Mouse (Mus musculus) bone marrow, adult 2 months (tissue): ENCODE data around the gene Soat2.

Source experiments
- CTCF ChIP-seq: fragments of 200-500 bp; IDR thresholded peaks from 2 replicates; pipeline ENCODE4 v1.5.1; 2011; ENCODE audit warnings: low read length, control low read depth; ENCODE audit not compliant: control insufficient read depth, insufficient read depth
- POLR2A ChIP-seq: fragments of 200-500 bp; IDR thresholded peaks from 2 replicates; pipeline ENCODE4 v1.6.1; 2011; ENCODE audit warnings: low read depth, mild to moderate bottlenecking, control low read depth, low read length, borderline replicate concordance; ENCODE audit not compliant: control insufficient read depth

DNA sequence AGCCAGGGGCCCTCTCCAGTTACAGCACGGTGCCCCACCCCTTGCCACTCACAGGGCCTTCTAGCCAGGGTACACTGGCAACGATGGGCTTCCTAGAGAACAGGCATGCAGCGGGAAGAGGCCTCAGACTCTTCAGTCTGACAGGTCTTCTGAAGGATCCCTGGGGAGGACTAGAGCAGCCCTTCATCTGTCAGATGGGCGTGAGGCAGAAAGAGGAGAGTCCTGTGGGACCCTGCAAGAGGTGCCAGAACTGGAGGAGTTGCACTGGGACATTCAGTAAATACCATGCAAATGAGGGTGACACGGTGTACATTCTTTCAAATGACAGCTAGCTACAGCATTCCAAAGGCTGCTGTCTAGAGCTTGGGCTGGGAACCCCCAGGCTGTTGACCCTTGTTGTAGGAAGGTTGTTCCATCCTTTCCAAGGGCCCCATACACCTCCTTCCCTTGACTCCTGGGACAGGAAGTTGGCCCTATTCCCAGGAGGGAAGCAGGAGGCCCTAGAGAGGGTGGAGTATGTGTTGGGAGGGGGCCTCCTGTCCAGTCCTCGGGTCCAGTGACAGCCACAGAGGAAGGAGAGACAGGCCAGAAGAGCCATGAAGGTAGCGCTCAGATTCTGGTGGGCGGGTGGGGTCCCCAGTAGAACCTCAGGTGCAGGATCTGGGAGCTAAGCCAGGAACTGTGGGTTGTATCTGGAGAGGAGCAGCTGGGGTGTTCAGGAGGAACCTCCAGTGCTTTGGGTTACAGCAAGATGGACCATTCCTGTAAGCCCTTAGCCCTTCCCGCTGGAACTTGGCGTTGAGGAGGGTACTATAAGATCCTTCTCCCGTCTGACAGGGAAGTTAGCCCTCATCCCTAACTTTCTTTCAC, 48.4 kb upstream of the Soat2 start:
- TF ChIP-seq CTCF, result no peak
- TF ChIP-seq POLR2A, result no peak
